Mouse (Mus musculus) embryonic facial prominence, embryonic 10.5 days (tissue): ENCODE measurements around the gene Cadm1. TPM values are rescaled to one million over a fixed set of nuclear protein-coding genes. Genes with fewer than 3 reads are reported as not detected.

Source experiments
- DNase-seq: peaks from one replicate; pipeline ENCODE4 v3.0.0-alpha.2; 2017; ENCODE audit warnings: low spot score
- H3K27ac ChIP-seq: fragments of 300-500 bp; sonication (generic); replicated peaks from 2 replicates; pipeline ENCODE4 v1.5.1; 2016; ENCODE audit warnings: mild to moderate bottlenecking
- H3K27me3 ChIP-seq: fragments of 300-500 bp; sonication (generic); replicated peaks from 2 replicates; pipeline ENCODE4 v1.6.1; 2016; ENCODE audit warnings: low read depth, mild to moderate bottlenecking; ENCODE audit not compliant: poor library complexity, severe bottlenecking
- H3K36me3 ChIP-seq: fragments of 300-500 bp; sonication (generic); replicated peaks from 2 replicates; pipeline ENCODE4 v1.6.1; 2016; ENCODE audit warnings: mild to moderate bottlenecking, moderate library complexity
- H3K4me1 ChIP-seq: fragments of 300-500 bp; sonication (generic); 2 replicates; pipeline ENCODE4 v1.6.1; 2016
- H3K4me3 ChIP-seq: fragments of 300-500 bp; sonication (generic); 2 replicates; pipeline ENCODE4 v1.5.1; 2016; ENCODE audit warnings: mild to moderate bottlenecking, moderate library complexity
- H3K9me3 ChIP-seq: fragments of 300-500 bp; sonication (generic); 2 replicates; pipeline ENCODE4 v1.6.1; 2016; ENCODE audit warnings: mild to moderate bottlenecking
- WGBS: fragments of 180-500 bp; shearing (Covaris S2); methylation state at CpG from one replicate; pipeline ENCODE4 v1.1.7; 2016; 5-methylcytosine and 5-hydroxymethylcytosine counted together
- polyA plus RNA-seq: library from polyadenylated mRNA; unstranded; fragments of >200 nt; fragmentation: Nextera tagmentation; extraction: Ambion mirVana; gene quantifications from 2 replicates; pipeline ENCODE4 v1.2.1, GENCODE M21; 2016

Gene Cadm1
- polyA plus RNA-seq, 1 experiment from 2014 or later: 120 TPM

DNA sequence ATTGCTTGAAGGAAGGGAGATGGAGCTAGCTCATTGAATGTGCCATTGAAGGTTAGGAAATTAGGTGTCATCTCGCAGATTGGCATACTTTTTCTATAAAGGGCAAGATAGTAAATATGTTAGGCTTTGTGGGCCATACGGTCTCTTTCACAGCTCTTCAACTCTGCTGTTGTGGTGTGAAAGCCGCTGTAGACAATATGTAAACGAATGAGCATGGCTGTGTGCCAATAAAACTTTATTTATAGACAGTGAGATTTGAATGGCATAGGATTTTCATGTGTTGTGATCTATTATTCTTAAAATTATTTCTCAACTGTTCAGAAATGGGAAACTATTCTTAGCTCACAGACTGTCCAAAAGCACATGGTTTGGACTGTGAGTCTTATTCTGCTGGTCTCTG is 123.0 kb downstream of the Cadm1 start:
- Histone ChIP-seq H3K4me1 (peaks cover 9% of the 10 kb centered on the region), H3K27ac (no peak overlapping the region), H3K4me3 (no peak overlapping the region), H3K27me3 (no peaks in the 10 kb centered on the region), H3K9me3 (no peaks in the 10 kb centered on the region), H3K36me3 (no peaks in the 10 kb centered on the region)
- DNase-seq: no peak
- WGBS: 93% methylated on average over 4 of the region's 4 CpGs

- no peak for DNase-seq
- Histone ChIP-seq H3K27ac (no peak overlapping the region), H3K9me3 (no peaks in the 10 kb centered on the region), H3K36me3 (0 out of 2 replicates have a peak, but pooled peaks cover 3% of the 10 kb centered on the region), H3K4me1 (no peaks in the 10 kb centered on the region), H3K27me3 (no peaks in the 10 kb centered on the region), H3K4me3 (no peak overlapping the region)
- WGBS: 92% methylated on average over 6 of the region's 6 CpGs
Observed at GRCm38 (mm10) chr9:47659366-47660090, 129.6 kb downstream of the Cadm1 start.

- Histone ChIP-seq H3K27me3 (no peaks in the 10 kb centered on the region), H3K4me3 (no peak overlapping the region), H3K36me3 (0 out of 2 replicates have a peak, but pooled peaks cover 3% of the 10 kb centered on the region), H3K9me3 (no peaks in the 10 kb centered on the region), H3K27ac (no peak overlapping the region), H3K4me1 (no peaks in the 10 kb centered on the region)
- WGBS: 82% methylated on average over 7 of the region's 7 CpGs
- DNase-seq: no peak
Observed at GRCm38 (mm10) chr9:47661611-47662010, 131.6 kb downstream of the Cadm1 start.

- WGBS: 82% methylated on average over 4 of the region's 4 CpGs
- no peaks in the 10 kb centered on the region for H3K9me3 ChIP-seq
- H3K4me1 ChIP-seq: peaks cover 27% of the 10 kb centered on the region
- no peak for DNase-seq
- no peak overlapping the region for H3K27ac ChIP-seq
- 0 out of 2 replicates have a peak, but pooled peaks cover 2% of the 10 kb centered on the region for H3K36me3 ChIP-seq
- no peak overlapping the region for H3K4me3 ChIP-seq
- H3K27me3 ChIP-seq: no peaks in the 10 kb centered on the region
Observed at GRCm38 (mm10) chr9:47669206-47669605, 139.2 kb downstream of the Cadm1 start.

- H3K27me3 ChIP-seq: no peaks in the 10 kb centered on the region
- peaks cover 27% of the 10 kb centered on the region for H3K4me1 ChIP-seq
- WGBS: 67% methylated on average over 11 of the region's 11 CpGs
- H3K9me3 ChIP-seq: no peaks in the 10 kb centered on the region
- H3K4me3 ChIP-seq: no peak overlapping the region
- no peak overlapping the region for H3K27ac ChIP-seq
- DNase-seq: no peak
- H3K36me3 ChIP-seq: 0 out of 2 replicates have a peak, but pooled peaks cover 2% of the 10 kb centered on the region
Observed at GRCm38 (mm10) chr9:47671617-47672016, 141.6 kb downstream of the Cadm1 start.

- Histone ChIP-seq H3K9me3 (no peaks in the 10 kb centered on the region), H3K4me1 (peaks cover 16% of the 10 kb centered on the region), H3K27me3 (no peaks in the 10 kb centered on the region), H3K27ac (no peak overlapping the region), H3K4me3 (no peak overlapping the region), H3K36me3 (peaks cover 9% of the 10 kb centered on the region; the same call in 1 of the 2 replicates)
- DNase-seq: no peak
- WGBS: 84% methylated on average over 11 of the region's 11 CpGs
Observed at GRCm38 (mm10) chr9:47674766-47675713, 145.1 kb downstream of the Cadm1 start.

- Histone ChIP-seq H3K36me3 (no peaks in the 10 kb centered on the region), H3K4me3 (no peak overlapping the region), H3K4me1 (peaks cover 39% of the 10 kb centered on the region), H3K9me3 (no peaks in the 10 kb centered on the region), H3K27ac (no peak overlapping the region), H3K27me3 (no peaks in the 10 kb centered on the region)
- WGBS: 76% methylated on average over 2 of the region's 2 CpGs
- DNase-seq: no peak
Observed at GRCm38 (mm10) chr9:47686881-47687280, 156.9 kb downstream of the Cadm1 start.

- H3K27me3 ChIP-seq: no peaks in the 10 kb centered on the region
- 88% methylated on average over 5 of the region's 5 CpGs for WGBS
- no peak for DNase-seq
Observed at GRCm38 (mm10) chr9:47687604-47688003, 157.6 kb downstream of the Cadm1 start.

DNA sequence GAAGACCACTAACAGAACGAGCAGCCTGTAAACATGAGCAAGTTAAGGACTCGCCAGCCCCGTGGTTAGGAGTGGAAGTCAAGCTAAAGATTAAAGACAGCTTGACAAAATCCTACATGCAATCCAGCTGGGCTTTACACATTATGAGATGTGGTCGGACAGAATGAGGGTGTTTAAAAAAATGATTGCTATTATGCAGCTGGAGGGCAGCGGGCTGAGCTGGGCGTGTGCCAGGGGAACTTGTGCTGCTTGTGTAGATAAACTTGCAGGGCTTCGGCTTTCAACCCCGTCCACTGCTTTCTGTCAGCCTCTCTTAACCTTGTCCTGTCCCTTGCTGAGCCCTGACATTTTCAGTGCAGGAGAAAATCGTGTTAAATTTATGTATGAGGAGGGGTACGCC is 158.3 kb downstream of the Cadm1 start:
- WGBS: 78% methylated on average over 10 of the region's 10 CpGs
- no peaks in the 10 kb centered on the region for H3K36me3 ChIP-seq
- H3K9me3 ChIP-seq: no peaks in the 10 kb centered on the region
- H3K4me3 ChIP-seq: no peak overlapping the region
- no peak overlapping the region for H3K27ac ChIP-seq
- no peaks in the 10 kb centered on the region for H3K27me3 ChIP-seq
- H3K4me1 ChIP-seq: peaks cover 29% of the 10 kb centered on the region
- DNase-seq: no peak

More at GRCm38 (mm10) chr9:47687604-47688003, 157.6 kb downstream of the Cadm1 start:
- Histone ChIP-seq H3K9me3 (no peaks in the 10 kb centered on the region), H3K27ac (no peak overlapping the region), H3K4me1 (peaks cover 31% of the 10 kb centered on the region), H3K4me3 (no peak overlapping the region), H3K36me3 (no peaks in the 10 kb centered on the region)

GRCm38 (mm10) chr9:47692911-47693310 is 162.9 kb downstream of the Cadm1 start:
- Histone ChIP-seq H3K27ac (no peak overlapping the region), H3K27me3 (no peaks in the 10 kb centered on the region), H3K9me3 (no peaks in the 10 kb centered on the region), H3K4me3 (no peak overlapping the region), H3K36me3 (no peaks in the 10 kb centered on the region), H3K4me1 (peaks cover 11% of the 10 kb centered on the region)
- 62% methylated on average over 13 of the region's 13 CpGs for WGBS
- no peak for DNase-seq

GRCm38 (mm10) chr9:47699026-47699425 is 169.1 kb downstream of the Cadm1 start:
- Histone ChIP-seq H3K9me3 (no peaks in the 10 kb centered on the region), H3K4me3 (no peak overlapping the region), H3K4me1 (peaks cover 4% of the 10 kb centered on the region; the same call in 1 of the 2 replicates), H3K27me3 (no peaks in the 10 kb centered on the region), H3K27ac (no peak overlapping the region), H3K36me3 (peaks cover 7% of the 10 kb centered on the region; the same call in 1 of the 2 replicates)
- WGBS: 57% methylated on average over 3 of the region's 3 CpGs
- DNase-seq: peak; percentile 61

DNA sequence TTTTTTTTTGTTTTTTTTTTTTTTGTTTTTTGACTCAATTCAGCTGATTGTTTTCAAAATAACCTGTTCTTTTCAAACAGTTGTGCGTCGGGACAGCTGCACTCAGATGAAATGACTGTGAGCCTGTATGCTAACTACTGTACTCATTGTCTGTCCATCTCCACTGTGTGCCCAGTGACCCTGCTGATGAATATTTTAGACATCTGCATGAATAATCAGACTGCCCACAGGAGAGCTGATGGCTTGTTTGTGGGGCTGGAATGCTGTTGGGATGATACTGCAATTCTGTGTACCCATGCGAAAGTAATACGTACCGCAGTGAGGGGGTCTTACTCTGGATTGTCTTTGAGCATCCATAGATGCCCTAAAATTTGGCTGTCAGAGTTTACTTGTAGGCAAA is 170.0 kb downstream of the Cadm1 start:
- H3K36me3 ChIP-seq: peaks cover 7% of the 10 kb centered on the region; the same call in 1 of the 2 replicates
- H3K27ac ChIP-seq: no peak overlapping the region
- DNase-seq: no peak
- no peak overlapping the region for H3K4me3 ChIP-seq
- no peaks in the 10 kb centered on the region for H3K27me3 ChIP-seq
- H3K9me3 ChIP-seq: no peaks in the 10 kb centered on the region
- peaks cover 4% of the 10 kb centered on the region; the same call in 1 of the 2 replicates for H3K4me1 ChIP-seq
- WGBS: 97% methylated on average over 5 of the region's 5 CpGs
